Mouse (Mus musculus): Measurements from ENCODE around the gene Plekha5.
"Not testable (repeated sequence)": the region's sequence is repeated elsewhere in the genome, so short reads cannot be mapped to it uniquely, and the experiment has no call there.

Plekha5 gene

GRCm38 (mm10) chr6:140535504-140535903 lies 111.7 kb downstream of the Plekha5 start:
- no peak for DNase-seq

- no peak for DNase-seq
Measured at GRCm38 (mm10) chr6:140541919-140542318, 118.1 kb downstream of the Plekha5 start.

- DNase-seq, result no peak
Measured at GRCm38 (mm10) chr6:140543005-140543794, 119.3 kb downstream of the Plekha5 start.

- DNase-seq, result no peak
Measured at GRCm38 (mm10) chr6:140546095-140546494, 122.2 kb downstream of the Plekha5 start.

- DNase-seq, result no peak
Measured at GRCm38 (mm10) chr6:140546648-140547201, 122.9 kb downstream of the Plekha5 start.

GRCm38 (mm10) chr6:140547203-140547944 lies 123.5 kb downstream of the Plekha5 start:
- DNase-seq, result no peak

- DNase-seq, result no peak
Measured at GRCm38 (mm10) chr6:140548082-140548769, 124.4 kb downstream of the Plekha5 start.

- no peak for DNase-seq
Measured at GRCm38 (mm10) chr6:140550741-140551140, 126.9 kb downstream of the Plekha5 start.

- no peak for DNase-seq
Measured at GRCm38 (mm10) chr6:140554261-140554660, 130.4 kb downstream of the Plekha5 start.

- DNase-seq, result no peak
Measured at GRCm38 (mm10) chr6:140559411-140559810, 135.6 kb downstream of the Plekha5 start.

- no peak for DNase-seq
Measured at GRCm38 (mm10) chr6:140561151-140561916, 137.5 kb downstream of the Plekha5 start.

GRCm38 (mm10) chr6:140561917-140562590 lies 138.2 kb downstream of the Plekha5 start:
- DNase-seq, result no peak

GRCm38 (mm10) chr6:140567199-140567598 lies 143.3 kb downstream of the Plekha5 start:
- DNase-seq, result no peak

- no peak for DNase-seq
Measured at GRCm38 (mm10) chr6:140567897-140568296, 144.0 kb downstream of the Plekha5 start.

GRCm38 (mm10) chr6:140570152-140570551 lies 146.3 kb downstream of the Plekha5 start:
- DNase-seq, result no peak

- DNase-seq, result no peak
Measured at GRCm38 (mm10) chr6:140574943-140575342, 151.1 kb downstream of the Plekha5 start.

- no peak for DNase-seq
Measured at GRCm38 (mm10) chr6:140576133-140576532, 152.3 kb downstream of the Plekha5 start.

GRCm38 (mm10) chr6:140576961-140577821 lies 153.3 kb downstream of the Plekha5 start:
- DNase-seq, result no peak

- DNase-seq, result no peak
Measured at GRCm38 (mm10) chr6:140577822-140578170, 153.9 kb downstream of the Plekha5 start.

- not testable (repeated sequence) for DNase-seq
Measured at GRCm38 (mm10) chr6:140578985-140579384, 155.1 kb downstream of the Plekha5 start.

- DNase-seq, result no peak
Measured at GRCm38 (mm10) chr6:140580170-140580569, 156.3 kb downstream of the Plekha5 start.
